Mouse (Mus musculus) liver, embryonic 16.5 days (tissue): ENCODE results near the gene Plxna1. TPM values are rescaled to one million over a fixed set of nuclear protein-coding genes. Genes with fewer than 3 reads are reported as not detected.

ENCODE experiments used
- ATAC-seq: fragments of 200-750 bp; cut with Nextera tagmentation; 2 replicates; pipeline ENCODE4 v1.8.0; 2017; ENCODE audit warnings: low read depth, mild to moderate bottlenecking, moderate number of reproducible peaks, moderate library complexity
- H3K27ac ChIP-seq: fragments of 300-500 bp; sonication (generic); 2 replicates; pipeline ENCODE4 v1.5.1; 2014; ENCODE audit warnings: mild to moderate bottlenecking, low read length
- H3K27me3 ChIP-seq: fragments of 300-500 bp; sonication (generic); 2 replicates; pipeline ENCODE4 v1.6.1; 2014; ENCODE audit warnings: low read depth, low read length, mixed read lengths; ENCODE audit not compliant: control insufficient read depth, insufficient read depth
- H3K36me3 ChIP-seq: fragments of 300-500 bp; sonication (generic); 2 replicates; pipeline ENCODE4 v1.6.1; 2014; ENCODE audit warnings: mild to moderate bottlenecking; ENCODE audit not compliant: control insufficient read depth, insufficient read depth
- H3K4me1 ChIP-seq: fragments of 300-500 bp; sonication (generic); 2 replicates; pipeline ENCODE4 v1.6.1; 2014; ENCODE audit warnings: low read depth, low read length, mixed read lengths; ENCODE audit not compliant: control insufficient read depth
- H3K4me2 ChIP-seq: fragments of 300-500 bp; sonication (generic); 2 replicates; pipeline ENCODE4 v1.6.1; 2014; ENCODE audit warnings: low read depth, low read length, mixed read lengths
- H3K4me3 ChIP-seq: fragments of 300-500 bp; sonication (generic); 2 replicates; pipeline ENCODE4 v1.5.1; 2014; ENCODE audit warnings: low read depth, mild to moderate bottlenecking, low read length
- H3K9ac ChIP-seq: fragments of 300-500 bp; sonication (generic); 2 replicates; pipeline ENCODE4 v1.6.1; 2014; ENCODE audit warnings: low read depth, low read length
- H3K9me3 ChIP-seq: fragments of 300-500 bp; sonication (generic); replicated peaks from 2 replicates; pipeline ENCODE4 v1.6.1; 2016; ENCODE audit warnings: low read length; ENCODE audit not compliant: control insufficient read depth
- WGBS: fragments of 180-500 bp; shearing (Covaris S2); extraction: QIAGEN DNeasy Blood & Tissue Kit; methylation state at CpG from one replicate; pipeline ENCODE4 v1.1.7; 2014; ENCODE audit not compliant: insufficient replicate concordance; 5-methylcytosine and 5-hydroxymethylcytosine counted together
- polyA plus RNA-seq: library from polyadenylated mRNA; unstranded; fragments of >200 nt; fragmentation: Nextera tagmentation; extraction: Ambion mirVana; gene quantifications from 2 replicates; pipeline ENCODE4 v1.2.1, GENCODE M21; 2015

Plxna1 gene
- polyA plus RNA-seq, 1 experiment from 2014 or later, result 1.0 TPM

GRCm38 (mm10) chr6:89296909-89297695 lies 65.3 kb downstream of the Plxna1 start:
- no peaks in the 10 kb centered on the region for H3K9me3 ChIP-seq
- H3K4me2 ChIP-seq, result no peak overlapping the region
- ATAC-seq, result no peak
- no peaks in the 10 kb centered on the region for H3K27me3 ChIP-seq
- H3K27ac ChIP-seq, result no peak overlapping the region
- no peaks in the 10 kb centered on the region for H3K36me3 ChIP-seq
- H3K9ac ChIP-seq, result no peak overlapping the region
- no peaks in the 10 kb centered on the region for H3K4me1 ChIP-seq
- no peak overlapping the region for H3K4me3 ChIP-seq
- WGBS, result 53% methylated on average over 15 of the region's 15 CpGs

DNA sequence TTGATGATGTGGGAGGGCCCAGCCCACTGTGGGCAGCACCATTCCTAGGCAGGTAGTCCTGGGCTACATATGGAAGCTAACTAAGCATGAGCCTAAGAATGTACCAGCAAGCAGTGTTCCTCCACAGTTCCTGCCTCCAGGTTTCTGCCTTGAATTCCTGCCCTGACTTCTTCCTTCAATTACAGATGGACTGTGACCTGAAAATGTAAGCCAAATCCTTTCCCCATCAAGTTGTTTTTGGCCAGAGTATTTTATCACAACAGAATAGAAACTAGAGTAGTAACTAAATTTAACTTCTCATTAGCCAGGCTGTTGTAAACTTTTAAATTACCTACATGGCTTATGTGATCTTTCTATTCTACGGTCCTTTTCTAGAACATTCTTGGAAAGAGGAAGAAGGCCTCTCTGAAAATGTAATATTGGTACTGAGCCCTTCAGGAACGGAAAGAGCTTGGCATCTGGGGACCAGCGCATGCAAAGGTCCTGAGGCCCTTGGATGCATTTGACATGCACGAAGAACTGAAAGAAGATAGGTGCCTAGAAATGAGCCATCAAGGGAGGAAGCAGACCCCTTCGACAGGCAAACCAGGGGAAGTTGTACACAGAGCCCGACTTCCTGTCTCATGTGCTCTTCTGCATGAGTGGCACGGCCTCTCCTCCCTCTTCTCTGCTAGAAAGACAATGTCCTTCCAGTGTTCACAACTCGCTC lies 66.3 kb downstream of the Plxna1 start:
- no peak for ATAC-seq
- H3K9ac ChIP-seq, result no peak overlapping the region
- H3K9me3 ChIP-seq, result no peaks in the 10 kb centered on the region
- no peak overlapping the region for H3K27ac ChIP-seq
- H3K36me3 ChIP-seq, result no peaks in the 10 kb centered on the region
- H3K4me3 ChIP-seq, result no peak overlapping the region
- no peaks in the 10 kb centered on the region for H3K4me1 ChIP-seq
- H3K4me2 ChIP-seq, result no peak overlapping the region
- WGBS, result 35% methylated on average over 8 of the region's 8 CpGs
- no peaks in the 10 kb centered on the region for H3K27me3 ChIP-seq

DNA sequence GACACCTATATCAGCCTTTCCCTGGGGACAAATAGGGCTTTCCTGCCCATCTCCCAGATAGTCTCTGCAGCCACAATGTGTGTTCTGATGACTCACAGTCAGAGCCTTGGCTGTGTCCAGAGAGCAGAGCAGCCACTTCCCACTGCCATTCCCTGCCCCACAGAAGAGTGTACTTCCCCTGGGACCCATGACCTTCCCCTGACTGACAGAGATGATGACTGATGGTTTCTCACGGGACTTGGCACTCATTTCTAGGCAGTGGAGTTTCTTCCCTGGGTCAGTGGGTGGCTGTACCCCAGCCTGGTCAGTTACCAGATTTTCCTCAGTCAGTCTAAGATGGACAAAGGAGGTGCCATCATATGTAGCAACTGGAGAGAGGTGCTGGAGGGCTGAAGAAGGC lies 67.8 kb downstream of the Plxna1 start:
- H3K9ac ChIP-seq, result no peak overlapping the region
- H3K4me1 ChIP-seq, result no peaks in the 10 kb centered on the region
- ATAC-seq, result peak; percentile 16; the same call in 1 of the 2 replicates
- H3K36me3 ChIP-seq, result no peaks in the 10 kb centered on the region
- no peak overlapping the region for H3K4me2 ChIP-seq
- H3K4me3 ChIP-seq, result no peak overlapping the region
- H3K9me3 ChIP-seq, result no peaks in the 10 kb centered on the region
- no peak overlapping the region for H3K27ac ChIP-seq
- 12% methylated on average over 1 of the region's 1 CpGs for WGBS
- H3K27me3 ChIP-seq, result no peaks in the 10 kb centered on the region

DNA sequence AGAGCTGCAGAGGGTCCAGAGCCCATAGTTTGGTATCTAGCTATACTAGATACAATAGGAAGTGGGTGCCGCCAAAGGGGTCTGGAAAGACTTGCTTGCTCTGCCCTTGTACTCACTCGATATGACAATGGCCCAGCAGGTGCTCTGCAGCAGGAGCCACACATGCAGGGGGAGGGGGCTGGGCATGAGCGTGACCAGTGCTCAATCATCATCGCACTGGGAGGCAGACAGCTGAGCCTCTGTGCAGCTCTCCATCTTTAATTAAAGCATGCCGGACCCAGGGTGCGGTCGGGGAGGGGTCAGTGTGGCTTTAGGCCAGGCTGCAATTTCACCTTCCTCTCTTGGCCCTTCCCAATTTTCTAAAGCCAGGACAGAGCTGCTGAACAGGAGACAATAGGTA lies 70.9 kb downstream of the Plxna1 start:
- Histone ChIP-seq H3K27ac (no peak overlapping the region), H3K4me2 (no peak overlapping the region), H3K4me3 (no peak overlapping the region), H3K9ac (no peak overlapping the region), H3K27me3 (no peaks in the 10 kb centered on the region), H3K4me1 (no peaks in the 10 kb centered on the region), H3K9me3 (no peaks in the 10 kb centered on the region), H3K36me3 (no peaks in the 10 kb centered on the region)
- no peak for ATAC-seq
- 56% methylated on average over 7 of the region's 7 CpGs for WGBS

DNA sequence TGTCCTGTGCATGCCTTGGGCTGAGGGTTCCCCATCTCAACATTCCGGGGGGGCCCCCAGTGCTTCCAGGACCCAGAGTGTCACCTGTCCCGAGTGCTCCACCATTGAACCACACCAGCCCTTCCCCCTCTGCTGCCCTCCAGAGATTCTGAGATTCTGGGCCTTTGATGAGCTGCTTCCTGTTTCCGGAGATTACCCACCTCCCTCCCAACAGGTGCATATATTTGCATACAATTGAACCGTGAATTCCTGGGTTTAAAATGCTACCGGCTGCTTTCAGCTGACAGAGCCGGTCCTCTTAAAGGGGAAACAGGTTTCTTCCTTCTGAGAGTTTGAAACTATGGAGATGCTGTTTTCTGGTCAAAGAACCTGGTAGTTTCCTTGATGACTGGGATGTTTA lies 74.3 kb downstream of the Plxna1 start:
- Histone ChIP-seq H3K27me3 (no peaks in the 10 kb centered on the region), H3K9ac (no peak overlapping the region), H3K4me3 (no peak overlapping the region), H3K4me1 (no peaks in the 10 kb centered on the region), H3K36me3 (no peaks in the 10 kb centered on the region), H3K4me2 (no peak overlapping the region), H3K27ac (no peak overlapping the region), H3K9me3 (no peaks in the 10 kb centered on the region)
- 16% methylated on average over 6 of the region's 6 CpGs for WGBS
- no peak for ATAC-seq

- H3K4me2 ChIP-seq, result no peak overlapping the region
- H3K27me3 ChIP-seq, result no peaks in the 10 kb centered on the region
- 42% methylated on average over 6 of the region's 6 CpGs for WGBS
- H3K36me3 ChIP-seq, result no peaks in the 10 kb centered on the region
- no peaks in the 10 kb centered on the region for H3K4me1 ChIP-seq
- no peak overlapping the region for H3K4me3 ChIP-seq
- peak; percentile 48; the same call in 1 of the 2 replicates for ATAC-seq
- no peaks in the 10 kb centered on the region for H3K9me3 ChIP-seq
- no peak overlapping the region for H3K9ac ChIP-seq
- H3K27ac ChIP-seq, result no peak overlapping the region
These were observed 75.6 kb downstream of the Plxna1 start for GRCm38 (mm10) chr6:89286700-89287428.

DNA sequence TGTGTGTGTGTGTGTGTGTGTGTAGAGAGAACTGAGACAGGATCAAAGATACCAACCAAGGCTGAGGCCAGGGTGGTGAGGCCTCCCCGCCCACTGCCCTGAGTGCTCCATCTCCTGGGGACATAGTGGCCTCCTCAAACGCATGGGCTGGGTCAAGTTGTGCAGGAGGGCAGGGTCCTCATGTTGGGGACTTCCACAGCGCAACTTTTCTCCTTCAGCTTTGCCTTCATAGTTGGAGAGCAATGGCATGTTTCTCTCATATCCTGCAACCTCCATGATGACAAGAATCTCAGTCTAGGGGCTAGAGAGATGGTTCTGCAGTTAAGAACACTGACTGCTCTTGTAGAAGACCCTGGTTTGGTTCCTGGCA lies 76.1 kb downstream of the Plxna1 start:
- H3K27me3 ChIP-seq, result no peaks in the 10 kb centered on the region
- 26% methylated on average over 3 of the region's 3 CpGs for WGBS
- no peak overlapping the region for H3K4me3 ChIP-seq
- H3K4me2 ChIP-seq, result no peak overlapping the region
- H3K36me3 ChIP-seq, result no peaks in the 10 kb centered on the region
- no peaks in the 10 kb centered on the region for H3K4me1 ChIP-seq
- H3K9ac ChIP-seq, result no peak overlapping the region
- no peak for ATAC-seq
- H3K9me3 ChIP-seq, result no peaks in the 10 kb centered on the region
- H3K27ac ChIP-seq, result no peak overlapping the region

DNA sequence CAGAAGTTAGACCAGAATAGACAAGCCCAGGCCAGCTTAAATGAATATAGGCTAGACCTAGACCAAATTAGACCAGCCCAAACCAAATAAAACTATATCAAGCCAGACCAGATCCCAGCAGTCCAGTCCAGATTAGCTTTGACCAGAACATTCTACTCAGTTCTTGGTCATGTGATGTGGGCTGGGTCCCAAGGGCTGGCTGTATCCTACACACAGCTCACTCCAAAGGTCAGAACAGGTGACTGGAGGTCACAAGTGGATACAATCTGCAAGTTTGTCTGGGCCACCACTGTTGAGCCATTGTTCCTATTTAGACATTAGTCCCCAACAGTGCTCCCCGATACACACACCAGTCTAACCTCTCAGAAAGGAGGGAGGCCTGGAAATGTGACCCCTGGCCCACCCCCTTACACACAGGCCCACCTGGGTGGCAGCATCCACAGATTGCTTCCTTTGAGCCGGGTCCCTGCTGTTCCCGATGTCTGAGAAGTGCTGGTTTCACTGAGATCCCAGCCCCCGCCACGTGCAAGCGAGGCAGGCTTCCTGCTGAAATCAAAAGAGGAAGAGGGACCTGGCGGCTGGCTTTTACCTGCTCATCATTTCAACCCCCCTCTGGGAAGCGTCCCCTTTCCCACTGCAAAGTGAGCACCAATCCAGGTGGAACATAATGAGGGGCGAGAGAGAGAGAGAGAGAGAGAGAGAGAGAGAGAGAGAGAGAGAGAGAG lies 76.7 kb downstream of the Plxna1 start:
- no peak overlapping the region for H3K9ac ChIP-seq
- H3K9me3 ChIP-seq, result no peaks in the 10 kb centered on the region

More for the DNA sequence above, 76.7 kb downstream of the Plxna1 start:
- WGBS, result 22% methylated on average over 8 of the region's 9 CpGs
- no peak overlapping the region for H3K4me3 ChIP-seq
- H3K27ac ChIP-seq, result no peak overlapping the region
- ATAC-seq, result no peak
- no peak overlapping the region for H3K4me2 ChIP-seq
- no peaks in the 10 kb centered on the region for H3K36me3 ChIP-seq
- H3K4me1 ChIP-seq, result no peaks in the 10 kb centered on the region
- H3K27me3 ChIP-seq, result no peaks in the 10 kb centered on the region
